Mouse (Mus musculus): Measurements from ENCODE around the gene Add3. TPM values are rescaled to one million over a fixed set of nuclear protein-coding genes. Genes with fewer than 3 reads are reported as not detected.
A peak's percentile ranks its signal among the peaks of the same experiment; 100 is the strongest.

Gene Add3
- polyA plus RNA-seq, 1 experiment from 2014 or later: 55.4 TPM

- no peaks in the 10 kb centered on the region for H3K27me3 ChIP-seq (ENCODE audit: poor library complexity, severe bottlenecking)
- H3K9me3 ChIP-seq: no peaks in the 10 kb centered on the region
- no peak overlapping the region for H3K27ac ChIP-seq
- H3K36me3 ChIP-seq (replicated peaks): peaks cover 3% of the 10 kb centered on the region; the same call in 1 of the 2 replicates
- DNase-seq (ENCODE audit: extremely low spot score, low spot score): no peak
- H3K4me3 ChIP-seq: no peak overlapping the region
- H3K4me1 ChIP-seq: peaks cover 32% of the 10 kb centered on the region
- 89% methylated on average over 19 of the region's 19 CpGs for WGBS
These were observed 41.0 kb downstream of the Add3 start for GRCm38 (mm10) chr19:53181003-53181861.

- no peak overlapping the region for H3K4me3 ChIP-seq
- H3K4me1 ChIP-seq: peaks cover 36% of the 10 kb centered on the region
- no peak for DNase-seq (ENCODE audit: extremely low spot score, low spot score)
- 81% methylated on average over 9 of the region's 9 CpGs for WGBS
- H3K9me3 ChIP-seq: no peaks in the 10 kb centered on the region
- H3K27ac ChIP-seq: no peak overlapping the region
- no peaks in the 10 kb centered on the region for H3K27me3 ChIP-seq (ENCODE audit: poor library complexity, severe bottlenecking)
- H3K36me3 ChIP-seq (replicated peaks): peaks cover 1% of the 10 kb centered on the region; the same call in 1 of the 2 replicates
These were observed 43.4 kb downstream of the Add3 start for GRCm38 (mm10) chr19:53183620-53184019.

- WGBS: 71% methylated on average over 10 of the region's 10 CpGs
These were observed 44.0 kb downstream of the Add3 start for GRCm38 (mm10) chr19:53184216-53184615.

GRCm38 (mm10) chr19:53184911-53185310 is 44.7 kb downstream of the Add3 start:
- WGBS: 89% methylated on average over 5 of the region's 5 CpGs
- H3K36me3 ChIP-seq (replicated peaks): 0 out of 2 replicates have a peak, but pooled peaks cover 5% of the 10 kb centered on the region

More at GRCm38 (mm10) chr19:53184216-53184615, 44.0 kb downstream of the Add3 start:
- H3K4me1 ChIP-seq: peaks cover 36% of the 10 kb centered on the region
- H3K36me3 ChIP-seq (replicated peaks): 0 out of 2 replicates have a peak, but pooled peaks cover 2% of the 10 kb centered on the region
- DNase-seq (ENCODE audit: extremely low spot score, low spot score): no peak
- H3K9me3 ChIP-seq: no peaks in the 10 kb centered on the region
- H3K27me3 ChIP-seq (ENCODE audit: poor library complexity, severe bottlenecking): no peaks in the 10 kb centered on the region
- no peak overlapping the region for H3K4me3 ChIP-seq
- H3K27ac ChIP-seq: peak overlapping the region; percentile 25; the same call in 1 of the 2 replicates

GRCm38 (mm10) chr19:53185486-53186134 is 45.4 kb downstream of the Add3 start:
- Histone ChIP-seq H3K27ac (no peak overlapping the region), H3K27me3 (ENCODE audit: poor library complexity, severe bottlenecking) (no peaks in the 10 kb centered on the region), H3K4me1 (peaks cover 39% of the 10 kb centered on the region), H3K9me3 (no peaks in the 10 kb centered on the region), H3K4me3 (no peak overlapping the region), H3K36me3 (replicated peaks) (0 out of 2 replicates have a peak, but pooled peaks cover 5% of the 10 kb centered on the region)
- 71% methylated on average over 8 of the region's 8 CpGs for WGBS
- DNase-seq (ENCODE audit: extremely low spot score, low spot score): no peak

More at GRCm38 (mm10) chr19:53184911-53185310, 44.7 kb downstream of the Add3 start:
- Histone ChIP-seq H3K4me1 (peaks cover 36% of the 10 kb centered on the region), H3K27me3 (ENCODE audit: poor library complexity, severe bottlenecking) (no peaks in the 10 kb centered on the region), H3K4me3 (no peak overlapping the region), H3K27ac (no peak overlapping the region), H3K9me3 (no peaks in the 10 kb centered on the region)
- no peak for DNase-seq (ENCODE audit: extremely low spot score, low spot score)

GRCm38 (mm10) chr19:53186456-53186855 is 46.2 kb downstream of the Add3 start:
- no peak for DNase-seq (ENCODE audit: extremely low spot score, low spot score)
- Histone ChIP-seq H3K27ac (no peak overlapping the region), H3K27me3 (ENCODE audit: poor library complexity, severe bottlenecking) (no peaks in the 10 kb centered on the region), H3K4me3 (no peak overlapping the region), H3K4me1 (peaks cover 31% of the 10 kb centered on the region), H3K36me3 (replicated peaks) (0 out of 2 replicates have a peak, but pooled peaks cover 5% of the 10 kb centered on the region), H3K9me3 (no peaks in the 10 kb centered on the region)
- WGBS: 86% methylated on average over 4 of the region's 4 CpGs

- H3K36me3 ChIP-seq (replicated peaks): 0 out of 2 replicates have a peak, but pooled peaks cover 5% of the 10 kb centered on the region
- DNase-seq (ENCODE audit: extremely low spot score, low spot score): no peak
- H3K4me3 ChIP-seq: no peak overlapping the region
- H3K27me3 ChIP-seq (ENCODE audit: poor library complexity, severe bottlenecking): no peaks in the 10 kb centered on the region
- WGBS: 87% methylated on average over 7 of the region's 7 CpGs
- no peak overlapping the region for H3K27ac ChIP-seq
- no peaks in the 10 kb centered on the region for H3K9me3 ChIP-seq
- peaks cover 29% of the 10 kb centered on the region for H3K4me1 ChIP-seq
These were observed 47.3 kb downstream of the Add3 start for GRCm38 (mm10) chr19:53187533-53187932.

- no peaks in the 10 kb centered on the region for H3K27me3 ChIP-seq (ENCODE audit: poor library complexity, severe bottlenecking)
- H3K9me3 ChIP-seq: no peaks in the 10 kb centered on the region
- no peak for DNase-seq (ENCODE audit: extremely low spot score, low spot score)
- 86% methylated on average over 6 of the region's 6 CpGs for WGBS
- no peak overlapping the region for H3K4me3 ChIP-seq
- H3K4me1 ChIP-seq: peaks cover 29% of the 10 kb centered on the region
- H3K27ac ChIP-seq: no peak overlapping the region
- 0 out of 2 replicates have a peak, but pooled peaks cover 5% of the 10 kb centered on the region for H3K36me3 ChIP-seq (replicated peaks)
These were observed 47.9 kb downstream of the Add3 start for GRCm38 (mm10) chr19:53188186-53188585.

GRCm38 (mm10) chr19:53188724-53189220 is 48.5 kb downstream of the Add3 start:
- WGBS: 83% methylated on average over 5 of the region's 5 CpGs

GRCm38 (mm10) chr19:53189736-53190135 is 49.5 kb downstream of the Add3 start:
- Histone ChIP-seq H3K9me3 (no peaks in the 10 kb centered on the region), H3K27ac (no peak overlapping the region), H3K4me1 (peaks cover 27% of the 10 kb centered on the region), H3K36me3 (replicated peaks) (0 out of 2 replicates have a peak, but pooled peaks cover 5% of the 10 kb centered on the region), H3K4me3 (no peak overlapping the region), H3K27me3 (ENCODE audit: poor library complexity, severe bottlenecking) (no peaks in the 10 kb centered on the region)
- DNase-seq (ENCODE audit: extremely low spot score, low spot score): no peak
- WGBS: 94% methylated on average over 3 of the region's 3 CpGs

More at GRCm38 (mm10) chr19:53188724-53189220, 48.5 kb downstream of the Add3 start:
- no peak for DNase-seq (ENCODE audit: extremely low spot score, low spot score)
- no peak overlapping the region for H3K4me3 ChIP-seq
- 0 out of 2 replicates have a peak, but pooled peaks cover 5% of the 10 kb centered on the region for H3K36me3 ChIP-seq (replicated peaks)
- peaks cover 27% of the 10 kb centered on the region for H3K4me1 ChIP-seq
- no peaks in the 10 kb centered on the region for H3K27me3 ChIP-seq (ENCODE audit: poor library complexity, severe bottlenecking)
- H3K27ac ChIP-seq: no peak overlapping the region
- H3K9me3 ChIP-seq: no peaks in the 10 kb centered on the region

GRCm38 (mm10) chr19:53190232-53190631 is 50.0 kb downstream of the Add3 start:
- Histone ChIP-seq H3K9me3 (no peaks in the 10 kb centered on the region), H3K4me3 (no peak overlapping the region), H3K27me3 (ENCODE audit: poor library complexity, severe bottlenecking) (no peaks in the 10 kb centered on the region), H3K4me1 (peaks cover 29% of the 10 kb centered on the region), H3K27ac (no peak overlapping the region), H3K36me3 (replicated peaks) (0 out of 2 replicates have a peak, but pooled peaks cover 5% of the 10 kb centered on the region)
- WGBS: 88% methylated on average over 3 of the region's 3 CpGs
- DNase-seq (ENCODE audit: extremely low spot score, low spot score): no peak

GRCm38 (mm10) chr19:53191867-53192487 is 51.7 kb downstream of the Add3 start:
- 67% methylated on average over 6 of the region's 6 CpGs for WGBS
- DNase-seq (ENCODE audit: extremely low spot score, low spot score): no peak
- peaks cover 25% of the 10 kb centered on the region for H3K4me1 ChIP-seq

More at GRCm38 (mm10) chr19:53191867-53192487, 51.7 kb downstream of the Add3 start:
- Histone ChIP-seq H3K4me3 (no peak overlapping the region), H3K27me3 (ENCODE audit: poor library complexity, severe bottlenecking) (no peaks in the 10 kb centered on the region), H3K36me3 (replicated peaks) (0 out of 2 replicates have a peak, but pooled peaks cover 5% of the 10 kb centered on the region), H3K9me3 (no peaks in the 10 kb centered on the region), H3K27ac (no peak overlapping the region)

Measured in forebrain, embryonic 10.5 days (tissue).